ENCODE assay signal across 14 mouse cellular contexts in the genomic region with DNA sequence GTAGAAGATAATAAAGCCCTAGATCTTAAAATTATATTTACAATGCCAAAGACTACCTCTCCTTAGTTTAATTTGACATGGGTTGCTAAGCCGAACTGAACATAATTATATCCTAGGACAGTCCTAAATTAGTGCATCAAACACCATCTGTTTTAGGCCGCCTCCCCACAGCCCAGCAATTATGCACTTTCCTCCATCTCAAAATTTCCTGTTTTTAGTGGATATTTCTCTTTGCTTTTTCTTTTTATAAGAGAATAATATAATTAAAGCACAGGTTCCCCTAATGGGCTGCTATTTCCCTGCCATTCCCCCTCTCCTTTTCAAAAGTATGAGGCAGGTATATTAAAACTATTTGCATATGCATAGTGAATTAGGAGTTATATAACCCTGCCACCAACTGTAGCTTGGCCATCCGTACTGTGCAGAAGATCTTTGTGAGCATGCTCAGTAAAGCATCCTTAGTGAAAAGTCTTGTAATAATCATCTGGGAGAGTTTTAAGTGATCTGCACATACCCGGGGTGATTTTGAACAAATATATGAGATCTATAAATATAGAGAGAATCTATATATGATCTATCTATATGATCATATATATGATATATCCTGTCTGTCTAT. TPM values are rescaled to one million over a fixed set of nuclear protein-coding genes. Genes with fewer than 3 reads are reported as not detected.
"Had no signal": no experiment of that assay in that cellular context is flagged by ENCODE, and none has a peak within 500 bp of the region (broad histone marks: within the 10 kb centered on the region; RNA-seq: fewer than 3 reads in every experiment).

No protein-coding gene starts in this region.

- H3K4me3 ChIP-seq: limb, embryonic 12.5 days; liver, embryonic 13.5 days; lung, embryonic 15.5 days; midbrain, embryonic 12.5 days; neural tube, embryonic 13.5 days had no signal

- H3K27ac ChIP-seq: limb, embryonic 12.5 days; liver, embryonic 13.5 days; lung, embryonic 15.5 days; midbrain, embryonic 12.5 days; neural tube, embryonic 13.5 days had no signal

- DNase-seq: kidney, adult 18-20 months; kidney, postnatal 10 days; kidney, postnatal 4 days; liver; liver, embryonic 13.5 days; liver, postnatal 0 days; lung, postnatal 14 days; right cerebral cortex, postnatal 14 days; thymus, postnatal 4 days had no signal

RNA-seq across cellular contexts. Expression of a gene that starts 44.7 kb away (rescaled TPM):
- total RNA-seq: megakaryocyte-erythroid progenitor cell, adult 5-6 weeks had no signal
